Mouse (Mus musculus): Measurements from ENCODE around the gene Scrt2. TPM values are rescaled to one million over a fixed set of nuclear protein-coding genes. Genes with fewer than 3 reads are reported as not detected.
A peak's percentile ranks its signal among the peaks of the same experiment; 100 is the strongest.

Scrt2 gene
- total and polyA plus RNA-seq, 2 experiments from 2014 or later, result 4.4 to 18.4 TPM

- Histone ChIP-seq H3K36me3 (ENCODE audit: insufficient read depth, low read length) (no peaks in the 10 kb centered on the region), H3K27ac (peak overlapping the region; percentile 84), H3K4me1 (ENCODE audit: insufficient read depth, low read length) (peaks cover 15% of the 10 kb centered on the region), H3K4me3 (ENCODE audit: low read length) (peak overlapping the region; percentile 73), H3K9ac (replicated peaks; ENCODE audit: low read length) (peak overlapping the region; percentile 86), H3K4me2 (ENCODE audit: low read depth, low read length) (peak overlapping the region; percentile 85), H3K27me3 (ENCODE audit: insufficient read depth, low read length) (no peaks in the 10 kb centered on the region), H3K9me3 (ENCODE audit: low read length) (no peaks in the 10 kb centered on the region)
- ATAC-seq (peak; percentile 82), DNase-seq (ENCODE audit: low spot score) (peak; percentile 86)
- TF ChIP-seq CTCF (IDR thresholded peaks at IDR 0.05; ENCODE audit: low read depth), result no peak
- WGBS, result 1% methylated on average over 79 of the region's 81 CpGs
These were observed 516 bp downstream of the Scrt2 start for GRCm38 (mm10) chr2:152081641-152082448.

- DNase-seq (ENCODE audit: low spot score), result no peak
- Histone ChIP-seq H3K27ac (peak overlapping the region; percentile 84), H3K36me3 (ENCODE audit: insufficient read depth, low read length) (no peaks in the 10 kb centered on the region), H3K4me3 (ENCODE audit: low read length) (peak overlapping the region; percentile 73), H3K9ac (replicated peaks; ENCODE audit: low read length) (peak overlapping the region; percentile 86), H3K27me3 (ENCODE audit: insufficient read depth, low read length) (no peaks in the 10 kb centered on the region), H3K4me1 (ENCODE audit: insufficient read depth, low read length) (peaks cover 20% of the 10 kb centered on the region), H3K4me2 (ENCODE audit: low read depth, low read length) (peak overlapping the region; percentile 85), H3K9me3 (ENCODE audit: low read length) (no peaks in the 10 kb centered on the region)
- 21% methylated on average over 7 of the region's 7 CpGs for WGBS
- TF ChIP-seq CTCF (IDR thresholded peaks at IDR 0.05; ENCODE audit: low read depth), result no peak
- no peak; the same call in 1 of the 2 replicates for ATAC-seq
These were observed 1.3 kb downstream of the Scrt2 start for GRCm38 (mm10) chr2:152082456-152083285.

- ATAC-seq (no peak), DNase-seq (ENCODE audit: low spot score) (no peak)
- Histone ChIP-seq H3K4me1 (ENCODE audit: insufficient read depth, low read length) (peaks cover 20% of the 10 kb centered on the region), H3K4me3 (ENCODE audit: low read length) (peak overlapping the region; percentile 73), H3K9ac (replicated peaks; ENCODE audit: low read length) (peak overlapping the region; percentile 35), H3K36me3 (ENCODE audit: insufficient read depth, low read length) (no peaks in the 10 kb centered on the region), H3K27ac (peak overlapping the region; percentile 41), H3K4me2 (ENCODE audit: low read depth, low read length) (peak overlapping the region; percentile 85), H3K27me3 (ENCODE audit: insufficient read depth, low read length) (no peaks in the 10 kb centered on the region), H3K9me3 (ENCODE audit: low read length) (no peaks in the 10 kb centered on the region)
- no peak for TF ChIP-seq CTCF (IDR thresholded peaks at IDR 0.05; ENCODE audit: low read depth)
- 48% methylated on average over 4 of the region's 4 CpGs for WGBS
These were observed 2.1 kb downstream of the Scrt2 start for GRCm38 (mm10) chr2:152083411-152083810.

GRCm38 (mm10) chr2:152084298-152084697 is 3.0 kb downstream of the Scrt2 start:
- no peak for ATAC-seq
- no peaks in the 10 kb centered on the region for H3K36me3 ChIP-seq (ENCODE audit: insufficient read depth, low read length)
- peak overlapping the region; percentile 85 for H3K4me2 ChIP-seq (ENCODE audit: low read depth, low read length)
- H3K27ac ChIP-seq, result 0 out of 2 replicates have a peak overlapping the region, but pooled peaks have one; percentile 41
- peaks cover 18% of the 10 kb centered on the region for H3K4me1 ChIP-seq (ENCODE audit: insufficient read depth, low read length)
- peak overlapping the region; percentile 37; the same call in 1 of the 2 replicates for H3K9ac ChIP-seq (replicated peaks; ENCODE audit: low read length)
- H3K27me3 ChIP-seq (ENCODE audit: insufficient read depth, low read length), result no peaks in the 10 kb centered on the region
- WGBS, result 10% methylated on average over 6 of the region's 6 CpGs
- TF ChIP-seq CTCF (IDR thresholded peaks at IDR 0.05; ENCODE audit: low read depth), result no peak
- no peaks in the 10 kb centered on the region for H3K9me3 ChIP-seq (ENCODE audit: low read length)
- H3K4me3 ChIP-seq (ENCODE audit: low read length), result peak overlapping the region; percentile 73
- no peak for DNase-seq (ENCODE audit: low spot score)

- TF ChIP-seq CTCF (IDR thresholded peaks at IDR 0.05; ENCODE audit: low read depth), result no peak
- H3K36me3 ChIP-seq (ENCODE audit: insufficient read depth, low read length), result no peaks in the 10 kb centered on the region
- H3K4me2 ChIP-seq (ENCODE audit: low read depth, low read length), result peak overlapping the region; percentile 85
- H3K9ac ChIP-seq (replicated peaks; ENCODE audit: low read length), result no peak overlapping the region
- H3K4me3 ChIP-seq (ENCODE audit: low read length), result no peak overlapping the region
- H3K4me1 ChIP-seq (ENCODE audit: insufficient read depth, low read length), result peaks cover 12% of the 10 kb centered on the region
- H3K27ac ChIP-seq, result no peak overlapping the region
- H3K9me3 ChIP-seq (ENCODE audit: low read length), result no peaks in the 10 kb centered on the region
- ATAC-seq (no peak), DNase-seq (ENCODE audit: low spot score) (no peak)
- H3K27me3 ChIP-seq (ENCODE audit: insufficient read depth, low read length), result no peaks in the 10 kb centered on the region
- 80% methylated on average over 6 of the region's 6 CpGs for WGBS
These were observed 4.1 kb downstream of the Scrt2 start for GRCm38 (mm10) chr2:152085414-152085813.

- ATAC-seq (no peak; the same call in 1 of the 2 replicates), DNase-seq (ENCODE audit: low spot score) (no peak)
- H3K4me3 ChIP-seq (ENCODE audit: low read length), result no peak overlapping the region
- peak; percentile 50 for TF ChIP-seq CTCF (IDR thresholded peaks at IDR 0.05; ENCODE audit: low read depth)
- H3K9me3 ChIP-seq (ENCODE audit: low read length), result no peaks in the 10 kb centered on the region
- H3K4me2 ChIP-seq (ENCODE audit: low read depth, low read length), result 0 out of 2 replicates have a peak overlapping the region, but pooled peaks have one; percentile 11
- H3K27ac ChIP-seq, result peak overlapping the region; percentile 59; the same call in 1 of the 2 replicates
- H3K4me1 ChIP-seq (ENCODE audit: insufficient read depth, low read length), result peaks cover 12% of the 10 kb centered on the region
- H3K36me3 ChIP-seq (ENCODE audit: insufficient read depth, low read length), result no peaks in the 10 kb centered on the region
- H3K9ac ChIP-seq (replicated peaks; ENCODE audit: low read length), result no peak overlapping the region
- H3K27me3 ChIP-seq (ENCODE audit: insufficient read depth, low read length), result no peaks in the 10 kb centered on the region
- 54% methylated on average over 6 of the region's 6 CpGs for WGBS
These were observed 5.1 kb downstream of the Scrt2 start for GRCm38 (mm10) chr2:152086451-152086850.

All from hindbrain, postnatal 0 days (tissue).